Mouse (Mus musculus): Measurements from ENCODE around the gene Col26a1. TPM values are rescaled to one million over a fixed set of nuclear protein-coding genes. Genes with fewer than 3 reads are reported as not detected.

Gene Col26a1
- polyA plus RNA-seq (2015; fragmentation: Nextera tagmentation; extraction: Ambion mirVana), result 0.95 and 1.1 TPM in 2 replicates

GRCm38 (mm10) chr5:136882788-136883439 lies at the start of gene Col26a1:
Col26a1 (minus strand) TSS chr5:136883209.
- DNase-seq (ENCODE audit: low spot score), result no peak

- DNase-seq (ENCODE audit: low spot score), result no peak
These were observed 48.9 kb upstream of the Col26a1 start for GRCm38 (mm10) chr5:136931896-136932295.

GRCm38 (mm10) chr5:136929073-136929472 lies 46.1 kb upstream of the Col26a1 start:
- DNase-seq (ENCODE audit: low spot score), result peak; percentile 82

GRCm38 (mm10) chr5:136923751-136924478 lies 40.9 kb upstream of the Col26a1 start:
- no peak for DNase-seq (ENCODE audit: low spot score)

GRCm38 (mm10) chr5:136922830-136923229 lies 39.8 kb upstream of the Col26a1 start:
- DNase-seq (ENCODE audit: low spot score), result no peak

- no peak for DNase-seq (ENCODE audit: low spot score)
These were observed 36.7 kb upstream of the Col26a1 start for GRCm38 (mm10) chr5:136919546-136920301.

GRCm38 (mm10) chr5:136918655-136919472 lies 35.9 kb upstream of the Col26a1 start:
- peak; percentile 83 for DNase-seq (ENCODE audit: low spot score)

- DNase-seq (ENCODE audit: low spot score), result no peak
These were observed 34.7 kb upstream of the Col26a1 start for GRCm38 (mm10) chr5:136917613-136918242.

GRCm38 (mm10) chr5:136914183-136914582 lies 31.2 kb upstream of the Col26a1 start:
- DNase-seq (ENCODE audit: low spot score), result no peak

GRCm38 (mm10) chr5:136907991-136908857 lies 25.2 kb upstream of the Col26a1 start, which contains the start of gene Ift22:
Ift22 (plus strand) TSS chr5:136908150.
- DNase-seq (ENCODE audit: low spot score), result peak; percentile 83

GRCm38 (mm10) chr5:136907587-136907986 lies 24.6 kb upstream of the Col26a1 start:
- no peak for DNase-seq (ENCODE audit: low spot score)

- DNase-seq (ENCODE audit: low spot score), result peak; percentile 55
These were observed 22.6 kb upstream of the Col26a1 start for GRCm38 (mm10) chr5:136905630-136906029.

GRCm38 (mm10) chr5:136904621-136905020 lies 21.6 kb upstream of the Col26a1 start:
- no peak for DNase-seq (ENCODE audit: low spot score)

- DNase-seq (ENCODE audit: low spot score), result no peak
These were observed 12.5 kb upstream of the Col26a1 start for GRCm38 (mm10) chr5:136895529-136895963.

- no peak for DNase-seq (ENCODE audit: low spot score)
These were observed 12.0 kb upstream of the Col26a1 start for GRCm38 (mm10) chr5:136894840-136895528.

- DNase-seq (ENCODE audit: low spot score), result no peak
These were observed 5.7 kb upstream of the Col26a1 start for GRCm38 (mm10) chr5:136888539-136889355.

GRCm38 (mm10) chr5:136886957-136887356 lies 3.9 kb upstream of the Col26a1 start:
- no peak for DNase-seq (ENCODE audit: low spot score)
